Mouse (Mus musculus) spleen, adult 2 months (tissue): Measurements from ENCODE around the gene Zfp213.

Source experiments
- CTCF ChIP-seq: fragments of 200-500 bp; IDR thresholded peaks from 2 replicates; pipeline ENCODE4 v1.5.1; 2011; ENCODE audit warnings: mild to moderate bottlenecking, inconsistent platforms; ENCODE audit not compliant: insufficient read depth, insufficient read length, insufficient replicate concordance; ENCODE audit errors: extremely low read depth
- POLR2A ChIP-seq: fragments of 200-500 bp; IDR thresholded peaks from 2 replicates; pipeline ENCODE4 v1.6.1; 2011; ENCODE audit warnings: low read depth, low read length, inconsistent platforms

- peak; percentile 18; the same call in 1 of the 2 replicates for TF ChIP-seq CTCF
- TF ChIP-seq POLR2A, result no peak
Observed at GRCm38 (mm10) chr17:23559767-23560166, 4.3 kb downstream of the Zfp213 start.
